Mouse (Mus musculus) c-Kit-positive CD71-negative TER-119-negative erythroid progenitor cells, embryonic 14.5 days (primary cell): Measurements from ENCODE around the gene Banf1.
"Not testable (repeated sequence)": the region's sequence is repeated elsewhere in the genome, so short reads cannot be mapped to it uniquely, and the experiment has no call there.

ENCODE experiments used
- DNase-seq: peaks from one replicate; pipeline ENCODE4 v3.0.0-alpha.2; 2013; ENCODE audit warnings: low read depth

Gene Banf1

DNA sequence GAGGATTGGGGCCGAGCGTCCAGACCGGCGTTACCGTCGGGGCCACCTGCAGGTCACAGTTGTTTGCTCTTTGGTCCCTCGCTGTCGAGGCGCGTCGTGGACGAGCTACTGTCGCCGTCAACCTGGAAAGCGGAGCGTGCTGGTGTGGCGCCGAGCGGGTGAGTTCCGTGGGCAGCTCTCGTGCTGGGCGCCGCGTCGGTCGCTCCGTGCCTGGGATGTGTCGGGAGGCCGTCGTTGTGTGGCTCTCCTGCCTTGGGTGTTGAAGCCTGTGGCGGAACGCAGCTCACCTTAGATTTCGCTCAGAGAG, at the start of gene Banf1:
TSS of gene Banf1 (minus strand) at position 116 of the 307 bp plus-strand sequence.
- DNase-seq, result no peak

DNA sequence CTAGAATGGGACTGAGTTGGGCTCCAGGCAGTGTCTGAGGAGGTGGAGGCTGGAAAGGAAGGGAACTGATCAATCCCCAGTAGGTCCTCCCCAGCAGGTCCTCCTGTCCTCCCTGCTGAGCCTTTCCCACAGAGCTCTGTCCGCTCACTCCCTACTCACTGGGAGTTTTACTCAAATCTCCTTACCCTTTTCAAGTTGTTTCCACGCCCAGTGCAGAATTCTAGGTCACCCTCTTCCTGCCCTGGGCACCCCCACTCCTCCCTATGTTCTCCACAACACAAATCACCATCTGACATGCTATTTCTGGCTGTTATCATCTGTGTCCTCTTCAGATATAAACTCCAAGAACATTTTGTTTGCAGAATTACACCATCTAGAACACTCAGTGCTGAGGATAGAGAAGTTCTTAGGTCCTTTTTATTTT, 47.6 kb upstream of the Banf1 start:
- DNase-seq, result no peak

DNA sequence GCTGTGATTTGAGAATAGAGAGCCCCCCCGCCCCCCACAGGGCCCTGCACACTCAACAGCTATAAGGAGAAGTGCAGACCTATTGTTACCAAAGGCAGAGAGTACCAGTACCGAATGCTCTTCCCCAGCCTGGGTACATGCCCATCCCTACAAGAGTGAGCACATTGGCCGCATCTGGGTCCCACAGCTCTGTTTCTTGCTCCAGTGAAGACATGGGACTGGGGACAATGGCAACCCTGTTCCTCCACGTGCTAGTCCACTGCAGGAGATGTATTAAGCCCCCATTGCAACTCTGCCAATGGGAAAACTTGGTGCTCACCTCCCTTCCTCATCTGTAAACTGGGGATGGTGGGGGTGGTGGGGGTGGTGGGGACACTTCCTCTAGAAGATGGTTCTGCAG, 46.9 kb upstream of the Banf1 start:
- no peak for DNase-seq

DNA sequence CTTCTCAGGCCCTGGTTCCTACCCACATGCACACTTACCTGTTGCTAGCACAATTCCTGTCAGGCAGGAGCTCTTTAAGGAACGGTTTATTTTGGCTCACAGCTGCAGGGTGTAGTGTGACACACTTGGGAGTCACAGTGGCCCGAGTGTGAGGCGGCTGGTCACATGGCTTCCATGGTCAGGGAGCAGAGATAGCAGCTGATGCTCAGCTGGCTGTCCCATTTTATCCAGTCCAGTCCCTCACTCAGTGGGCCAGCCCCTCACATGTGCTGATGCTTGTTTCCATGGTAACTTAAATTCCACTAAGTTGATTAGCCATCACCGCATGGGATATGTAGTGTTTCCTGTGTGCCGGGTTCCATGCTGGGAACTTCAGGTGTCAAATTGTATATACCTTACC, 45.0 kb upstream of the Banf1 start:
- DNase-seq, result no peak

DNA sequence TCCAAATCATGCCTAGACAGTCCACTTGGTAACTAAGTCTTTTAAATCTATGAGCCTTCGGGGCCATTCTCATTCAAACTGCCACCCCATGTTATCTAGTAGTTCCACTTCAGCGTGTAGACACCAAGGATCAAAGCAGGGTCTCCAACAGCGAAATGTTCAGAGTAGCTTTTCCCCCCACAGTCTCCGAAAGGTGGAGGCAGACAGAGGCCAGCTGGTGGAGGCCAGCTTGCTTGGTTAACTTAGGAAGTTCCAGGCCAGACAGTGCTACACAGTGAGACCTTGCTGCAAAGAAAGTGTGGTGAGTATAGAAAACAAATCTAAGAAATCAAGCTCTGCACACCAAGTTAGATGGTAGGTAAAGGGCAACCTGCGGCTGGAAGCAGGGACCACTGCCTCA, 43.7 kb upstream of the Banf1 start:
- no peak for DNase-seq

DNA sequence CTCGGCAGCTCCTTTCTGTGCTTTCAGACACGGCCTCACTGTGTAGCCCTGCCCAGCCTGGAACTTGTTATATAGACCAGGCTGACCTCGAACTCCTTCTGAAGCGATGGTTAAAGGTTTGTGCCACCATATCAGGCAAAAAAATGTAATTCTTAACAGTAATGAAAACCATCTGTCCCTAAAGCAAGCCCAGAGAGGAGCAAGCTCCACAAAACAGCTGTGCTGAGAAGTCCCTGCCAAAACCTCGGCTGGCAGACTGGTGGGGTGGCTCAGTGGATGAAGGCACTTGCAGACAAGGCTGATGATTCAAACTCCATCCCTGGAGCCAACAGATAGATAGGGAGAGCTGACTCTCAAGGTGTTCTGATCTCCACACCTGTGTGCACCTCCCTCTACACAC, 42.1 kb upstream of the Banf1 start:
- no peak for DNase-seq

DNA sequence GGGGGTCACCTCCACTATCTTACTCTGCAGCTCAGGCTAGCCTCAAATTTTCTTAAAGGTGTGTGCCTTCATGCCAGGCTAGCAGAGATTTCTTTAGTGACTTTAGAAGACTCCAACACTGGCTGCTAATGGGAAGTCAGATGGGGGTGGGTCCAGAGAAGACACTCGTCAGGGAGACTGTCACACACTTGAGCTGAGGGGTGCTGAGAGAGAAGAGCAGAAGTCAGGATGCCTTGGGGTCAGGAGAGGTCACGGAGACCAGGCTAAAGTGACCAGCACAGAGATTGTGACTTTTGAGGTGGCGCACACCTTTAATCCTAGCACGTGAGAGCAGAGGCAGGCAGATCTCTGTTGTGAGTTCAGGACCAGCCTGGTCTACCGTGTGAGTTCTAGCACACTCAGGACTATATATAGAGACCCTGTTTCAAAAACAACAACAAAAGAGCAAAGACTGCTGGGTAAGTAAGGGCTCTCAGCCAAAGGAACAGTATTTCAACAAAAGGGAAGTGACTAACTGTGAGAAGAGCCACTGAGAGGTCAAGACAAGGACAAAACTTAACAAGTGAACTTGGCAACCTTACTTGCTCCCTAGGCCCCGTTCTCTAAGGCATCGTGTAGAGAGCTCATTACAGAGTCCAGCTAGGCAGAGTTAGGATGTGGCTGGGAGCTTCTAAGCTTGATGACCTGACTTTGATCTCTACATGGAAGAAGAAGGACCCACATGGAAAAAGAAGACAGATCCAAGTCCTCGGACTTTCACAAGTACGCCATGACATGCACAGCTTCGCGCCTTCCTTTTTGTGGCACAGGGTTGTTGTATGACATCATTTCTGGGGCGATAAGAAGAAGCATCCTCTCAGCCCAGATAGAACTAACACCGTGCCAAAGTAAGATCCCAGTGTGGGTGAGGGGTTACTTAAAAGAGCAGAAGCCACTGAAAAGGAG, 41.4 kb upstream of the Banf1 start:
- DNase-seq, result no peak

DNA sequence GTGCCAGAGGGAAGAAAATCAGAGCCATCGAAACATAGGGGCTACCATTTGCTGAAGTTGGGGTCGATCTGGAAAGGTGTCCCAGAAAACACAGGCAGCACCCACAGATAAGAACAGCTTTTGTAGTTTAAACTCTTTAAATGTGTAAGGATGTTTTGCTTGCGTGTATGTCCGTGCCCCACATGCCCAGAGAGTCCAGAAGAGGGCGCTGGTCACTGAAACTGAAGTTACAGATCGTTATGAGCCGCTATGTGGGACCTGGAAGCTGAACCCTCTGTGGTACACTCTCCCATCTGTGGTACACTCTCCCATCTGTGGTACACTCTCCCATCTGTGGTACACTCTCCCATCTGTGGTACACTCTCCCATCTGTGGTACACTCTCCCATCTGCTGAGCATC, 40.2 kb upstream of the Banf1 start:
- DNase-seq, result no peak

DNA sequence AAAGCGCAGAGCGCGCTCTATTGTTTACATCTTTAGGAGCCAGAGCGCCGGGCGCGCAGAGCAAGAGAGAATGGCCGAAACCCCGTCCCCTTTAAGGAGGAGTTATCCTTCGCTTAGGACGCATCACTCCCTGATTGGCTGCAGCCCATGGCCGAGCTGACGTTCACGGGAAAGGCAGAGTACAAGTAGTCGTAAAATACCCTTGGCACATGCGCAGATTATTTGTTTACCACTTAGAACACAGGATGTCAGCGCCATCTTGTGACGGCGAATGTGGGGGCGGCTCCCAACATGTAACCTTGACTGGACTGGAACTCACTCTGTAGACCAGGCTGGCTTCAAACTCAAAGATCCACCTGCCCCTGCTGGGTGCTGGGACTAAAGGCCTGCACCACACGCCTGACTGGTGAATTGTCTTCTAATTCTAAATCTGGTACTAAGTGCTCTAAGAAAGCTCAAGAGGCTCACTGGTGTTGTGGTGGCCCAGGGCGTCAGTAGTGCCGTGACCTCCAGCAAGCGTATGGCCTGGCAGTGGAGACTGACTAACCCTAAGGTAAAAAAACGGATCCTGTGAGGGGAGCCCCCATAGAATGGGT, 39.7 kb upstream of the Banf1 start:
- DNase-seq, result not testable (repeated sequence)

DNA sequence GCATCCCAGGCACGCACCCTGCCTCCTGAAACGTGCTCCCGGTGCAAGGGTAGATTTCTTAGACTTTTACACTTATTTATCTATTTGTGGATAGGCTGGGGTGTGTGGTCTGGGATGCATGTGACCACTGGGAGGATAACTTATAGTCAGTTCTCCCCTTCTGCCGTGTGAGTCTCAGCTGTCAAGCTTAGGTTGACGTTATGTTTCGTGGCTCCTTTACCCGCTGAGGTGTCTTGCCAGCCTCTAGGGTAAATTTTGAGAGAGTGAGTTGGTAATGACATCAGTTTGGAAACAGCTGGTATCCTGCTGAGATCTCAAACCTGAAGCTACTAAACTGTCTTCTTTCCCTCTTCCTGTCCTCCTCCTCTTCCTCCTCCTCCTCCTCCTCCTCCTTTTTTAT, 39.0 kb upstream of the Banf1 start:
- no peak for DNase-seq

DNA sequence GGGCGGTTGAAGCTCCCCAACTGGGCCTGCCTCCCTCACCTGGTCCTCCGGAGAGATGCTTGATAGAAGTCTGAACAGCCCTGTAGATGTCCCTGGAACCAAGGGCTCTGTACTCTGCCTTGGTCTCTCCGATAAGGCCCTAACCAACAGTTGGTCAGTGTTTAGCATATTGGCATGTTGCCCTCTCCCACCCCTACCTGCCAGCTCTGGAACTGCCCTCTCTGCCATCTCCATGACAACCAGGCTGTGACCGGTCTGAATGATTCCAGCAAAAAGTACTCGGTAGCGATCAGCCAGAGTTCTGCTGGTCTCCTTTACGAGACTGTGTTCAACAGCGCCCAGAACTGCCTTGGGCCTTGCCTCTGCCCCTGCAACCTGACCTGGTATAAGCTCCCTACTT, 35.3 kb upstream of the Banf1 start, which contains the start of gene Tsga10ip:
TSS of gene Tsga10ip (minus strand) at position 234 of the 400 bp plus-strand sequence.
- no peak for DNase-seq

DNA sequence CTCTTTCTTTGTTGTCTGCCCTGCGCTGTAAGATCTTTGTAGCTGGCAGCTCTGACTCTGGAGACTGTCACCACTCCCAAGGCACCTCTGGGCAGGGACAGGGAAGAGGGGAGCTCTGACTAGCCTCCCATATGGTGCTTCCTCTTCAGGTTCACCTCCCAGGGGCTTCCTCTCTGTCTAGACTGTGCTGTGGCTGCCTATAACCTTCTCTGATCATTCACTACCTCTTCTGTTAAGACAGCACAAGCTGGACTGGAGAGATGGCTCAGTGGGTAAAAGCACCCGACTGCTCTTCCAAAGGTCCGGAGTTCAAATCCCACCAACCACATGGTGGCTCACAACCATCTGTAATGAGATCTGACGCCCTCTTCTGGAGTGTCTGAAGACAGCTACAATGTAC, 34.1 kb upstream of the Banf1 start:
- DNase-seq, result not testable (repeated sequence)

DNA sequence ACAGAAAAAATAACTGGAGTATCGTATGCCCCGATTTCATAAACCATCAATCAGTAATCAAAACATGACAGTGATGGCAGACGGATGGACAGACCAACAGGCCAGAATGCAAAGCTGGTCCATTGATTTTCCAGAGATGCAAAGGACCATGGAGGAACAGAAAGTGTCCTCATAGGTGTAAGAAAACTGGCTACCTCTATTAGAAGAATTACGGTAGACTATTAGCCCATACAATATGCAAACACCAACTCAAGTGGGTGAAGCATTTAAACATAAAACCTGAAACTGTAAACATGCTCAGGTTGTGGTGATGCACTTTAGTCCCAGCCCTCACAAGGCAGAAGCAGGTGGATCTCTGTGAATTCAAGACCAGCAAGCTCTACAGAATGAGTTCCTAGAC, 28.4 kb upstream of the Banf1 start:
- DNase-seq, result no peak

DNA sequence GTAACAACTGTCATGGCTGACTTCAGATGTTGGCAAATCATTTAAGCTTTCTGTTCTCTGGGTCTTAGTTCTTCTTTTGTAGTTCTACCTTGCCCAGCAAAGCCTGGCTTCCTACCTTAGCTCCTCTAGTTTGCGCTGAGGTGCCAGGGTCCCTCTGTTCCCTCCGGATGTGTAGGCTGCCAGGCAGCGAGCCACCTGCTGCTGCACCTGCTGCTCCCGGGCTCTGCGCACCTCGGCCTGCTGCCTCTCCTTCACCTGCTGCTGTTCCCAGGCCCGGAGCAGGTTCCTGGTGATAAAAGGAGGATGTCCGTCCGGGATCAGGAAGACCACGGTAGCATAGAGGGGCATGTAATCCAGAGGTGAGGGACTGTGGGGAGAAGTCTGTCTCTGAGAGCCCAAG, 27.2 kb upstream of the Banf1 start:
- DNase-seq, result no peak

DNA sequence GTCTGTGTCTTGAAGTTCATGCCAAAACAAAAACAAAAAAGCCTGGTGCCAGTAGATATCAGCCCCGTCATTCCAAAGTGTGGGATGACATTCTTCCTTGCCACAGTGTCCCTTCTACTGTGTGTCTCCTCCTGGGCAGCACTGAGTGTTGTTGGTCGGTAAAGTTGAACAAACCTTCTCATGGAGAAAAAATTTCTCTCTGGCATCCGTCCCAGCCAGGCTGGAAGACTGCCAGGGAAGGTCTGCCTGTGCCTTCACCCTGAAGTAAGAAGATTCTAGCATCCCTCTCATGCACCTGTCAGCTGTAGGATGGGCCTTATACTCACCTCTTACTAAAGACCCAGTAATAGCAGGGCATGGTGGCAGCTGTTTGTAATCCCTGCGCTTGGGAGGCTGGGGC, 25.9 kb upstream of the Banf1 start:
- DNase-seq, result no peak

DNA sequence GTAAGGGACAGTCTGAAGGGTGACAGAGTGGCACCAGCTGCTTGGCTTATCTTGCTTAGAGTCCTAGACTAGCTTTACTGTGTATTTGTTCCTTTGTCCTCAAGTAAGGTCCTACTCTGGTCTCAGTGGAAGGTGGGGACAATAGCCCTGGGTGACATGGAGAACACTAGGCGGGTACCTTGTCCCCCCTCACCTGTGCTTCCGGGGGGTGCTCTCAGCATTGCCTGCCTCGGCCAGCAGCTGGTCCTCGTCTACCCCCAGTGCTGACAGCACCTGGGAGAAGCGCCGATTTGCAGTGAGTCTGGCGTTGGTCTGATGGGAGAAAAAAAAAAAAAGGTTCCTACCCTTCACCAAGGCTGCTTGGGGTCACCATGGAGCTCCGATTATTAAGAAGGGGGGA, 23.4 kb upstream of the Banf1 start:
- DNase-seq, result no peak

DNA sequence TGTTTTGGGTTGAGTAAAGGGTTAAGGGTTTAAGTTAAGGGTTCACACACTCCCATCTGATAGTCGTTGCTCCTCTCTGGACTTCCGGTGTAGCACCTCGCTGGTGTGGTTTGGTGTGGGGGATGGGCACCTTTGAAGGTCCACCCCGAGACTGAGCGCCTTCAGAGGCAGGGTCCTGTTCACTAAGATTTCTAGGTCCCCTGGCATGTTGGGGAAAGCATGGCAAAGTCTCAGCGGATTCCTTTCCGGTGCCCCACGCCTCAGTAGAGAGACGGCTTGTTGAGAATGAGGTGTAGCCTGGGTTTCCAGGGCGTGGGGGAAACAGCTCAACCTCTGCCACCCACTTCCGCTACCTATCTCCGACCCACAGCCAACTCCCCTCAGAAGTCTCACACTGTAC, 22.7 kb upstream of the Banf1 start:
- no peak for DNase-seq

DNA sequence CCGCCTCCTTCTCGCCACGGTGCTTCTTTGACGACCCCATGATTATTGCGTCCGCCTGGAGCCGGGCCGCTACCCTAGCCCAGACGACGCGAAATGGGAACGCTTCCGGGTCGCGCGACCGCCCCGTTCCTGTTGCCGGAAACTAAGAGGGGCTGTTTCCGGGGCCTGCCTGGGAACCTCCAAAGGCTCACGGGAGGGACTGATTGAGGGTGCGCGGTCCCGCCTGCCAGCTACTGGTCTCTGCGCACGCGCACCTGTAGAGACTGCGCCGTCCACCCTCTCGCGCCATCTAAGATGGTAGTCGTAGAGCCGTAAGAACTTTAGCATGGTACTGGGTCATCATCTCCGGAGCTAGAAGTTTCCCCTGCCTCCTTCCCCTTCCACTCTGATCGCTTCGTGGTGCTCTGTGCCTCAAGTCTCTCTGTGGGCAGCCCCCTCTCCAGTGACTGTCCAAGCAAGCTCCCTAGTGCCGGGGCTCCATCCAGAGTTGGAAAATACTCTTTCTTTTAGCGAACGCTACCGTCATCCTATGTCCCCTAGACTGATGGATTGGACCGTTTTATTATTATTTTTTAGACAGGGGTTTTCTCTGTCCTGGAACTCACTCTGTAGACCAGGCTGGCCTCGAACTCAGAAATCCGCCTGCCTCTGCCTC, 21.7 kb upstream of the Banf1 start, which contains the start of gene Sart1:
TSS of gene Sart1 (minus strand) at position 116 of the 655 bp plus-strand sequence.
- DNase-seq, result peak; percentile 89

DNA sequence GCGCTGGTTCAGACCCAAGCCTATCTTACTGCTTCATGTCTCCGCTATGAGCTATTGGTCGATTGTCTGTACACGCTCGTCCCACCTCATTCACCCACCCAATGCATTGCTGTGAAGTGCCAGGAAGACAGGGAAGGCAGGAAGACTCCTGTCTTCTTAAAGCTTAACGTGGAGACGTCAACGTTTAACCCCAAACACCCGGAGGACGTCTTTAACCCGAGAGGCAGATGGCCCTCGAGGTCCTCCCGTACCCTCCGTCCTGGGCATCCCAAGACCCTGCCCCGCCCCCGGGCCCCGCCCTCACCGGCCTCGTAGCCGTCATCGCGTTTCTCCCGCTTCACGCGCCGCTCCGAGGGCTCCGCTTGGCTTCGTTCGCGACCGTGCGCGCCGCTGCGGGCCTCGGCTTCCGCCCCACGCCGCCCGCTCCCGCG, 21.1 kb upstream of the Banf1 start:
- DNase-seq, result no peak

DNA sequence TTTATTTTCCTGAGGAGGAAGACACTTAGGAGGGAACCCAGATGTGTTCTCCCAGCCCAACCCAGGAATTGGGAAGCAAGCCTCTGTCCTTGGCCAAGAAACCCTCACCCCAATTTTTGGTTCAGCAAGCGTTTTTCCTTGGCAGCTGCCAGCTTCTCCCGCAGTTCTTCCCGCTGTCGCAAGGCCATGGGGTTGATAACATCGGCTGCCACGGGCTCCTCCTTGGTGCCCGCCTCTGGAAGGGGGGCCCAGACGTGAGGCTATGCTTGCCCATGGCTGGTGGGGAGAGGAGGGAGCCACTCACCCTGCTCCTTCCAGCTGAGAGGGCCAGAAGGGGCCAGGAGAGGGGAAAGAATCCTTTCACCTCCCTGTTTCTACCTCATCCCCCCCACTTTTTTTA, 17.7 kb upstream of the Banf1 start:
- no peak for DNase-seq

DNA sequence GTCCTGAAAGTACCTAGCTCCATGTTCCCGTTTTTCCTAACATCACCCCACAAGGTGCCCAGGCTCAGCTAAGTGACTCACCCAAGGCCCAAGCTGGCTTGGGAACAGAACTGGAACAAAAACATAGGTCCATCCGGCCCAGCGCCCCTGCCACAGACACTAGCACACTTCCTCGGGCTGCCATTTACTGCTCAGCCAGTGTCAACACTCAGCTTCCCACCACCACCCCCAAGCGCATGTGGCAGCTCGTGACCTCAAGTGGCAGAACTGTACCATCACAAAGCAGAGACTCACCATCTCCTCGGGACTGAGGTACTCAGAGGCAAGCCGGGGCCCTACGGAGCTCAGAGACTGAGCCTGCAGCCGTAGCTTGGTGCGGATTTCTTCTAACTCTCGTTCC, 16.4 kb upstream of the Banf1 start:
- DNase-seq, result no peak

DNA sequence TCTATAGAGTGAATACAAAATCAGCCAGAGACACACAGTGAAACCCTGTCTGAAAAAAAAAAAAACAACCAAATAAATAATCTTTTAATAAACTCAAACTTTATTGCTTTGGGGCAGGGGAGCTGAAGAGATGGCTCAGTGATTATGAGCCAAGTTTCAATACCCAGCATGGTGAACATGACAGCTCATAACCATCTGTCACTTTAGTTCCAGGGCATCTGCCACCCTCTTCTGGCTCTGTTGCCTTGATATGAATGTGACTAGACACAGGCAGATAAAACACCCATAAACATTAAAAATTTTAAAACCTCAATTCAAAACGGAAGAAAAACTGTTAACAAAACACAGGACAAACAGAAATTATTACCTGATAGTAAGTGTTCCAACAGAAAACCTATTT, 10.5 kb upstream of the Banf1 start:
- no peak for DNase-seq

DNA sequence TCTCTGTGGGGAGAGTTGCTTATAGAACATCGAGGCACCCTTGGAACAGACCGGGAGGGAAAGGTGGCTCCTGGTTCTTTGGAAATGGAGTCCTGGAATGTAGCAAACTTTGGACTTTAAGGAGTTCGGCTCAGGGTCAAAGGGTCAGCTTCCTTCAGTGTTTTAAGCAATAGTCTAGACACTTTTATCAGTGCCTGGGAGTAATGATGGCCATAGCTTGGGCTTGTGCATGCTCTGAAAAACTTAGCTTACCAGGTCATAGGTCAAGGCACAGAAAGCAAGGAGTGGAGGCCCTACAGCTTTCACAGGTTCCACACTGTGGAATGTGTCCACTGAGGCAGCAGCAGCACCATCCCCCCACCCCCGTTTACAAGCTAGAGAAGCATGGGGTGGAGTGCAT, 7.8 kb upstream of the Banf1 start:
- DNase-seq, result no peak
